Mouse (Mus musculus) MEL (cell line): ENCODE data around the gene Pqbp1. TPM values are rescaled to one million over a fixed set of nuclear protein-coding genes. Genes with fewer than 3 reads are reported as not detected.

Source experiments
- DNase-seq: peaks from one replicate; pipeline ENCODE4 v3.0.0; 2011; ENCODE audit warnings: low read depth, low spot score
- H3K27ac ChIP-seq: 2 replicates; pipeline ENCODE4 v1.5.1; 2012; ENCODE audit warnings: low read depth, mild to moderate bottlenecking, control low read depth, low read length, moderate library complexity; ENCODE audit not compliant: control insufficient read depth
- H3K27me3 ChIP-seq, 2 experiments: fragments of 150-350 bp in 1 of 2; sonication (generic) in 1 of 2; 2 replicates each; pipeline ENCODE4 v1.6.1; 2012; ENCODE audit warnings: low read length in 2 of 2, mild to moderate bottlenecking in 2 of 2, improper control_type of control experiment in 1 of 2, moderate library complexity in 1 of 2; ENCODE audit not compliant: insufficient read depth in 2 of 2, control insufficient read depth in 1 of 2
- H3K36me3 ChIP-seq, 2 experiments: 2 replicates each; pipeline ENCODE4 v1.6.1; 2012 to 2014; ENCODE audit warnings: low read length in 2 of 2, improper control_type of control experiment in 1 of 2, inconsistent platforms in 1 of 2, mild to moderate bottlenecking in 1 of 2; ENCODE audit not compliant: insufficient read depth in 2 of 2, control insufficient read depth in 1 of 2
- H3K4me1 ChIP-seq, 2 experiments: fragments of 150-350 bp in 1 of 2; sonication (generic) in 1 of 2; 2 replicates each; pipeline ENCODE4 v1.6.1; 2012; ENCODE audit warnings: low read length in 2 of 2, improper control_type of control experiment in 1 of 2, mild to moderate bottlenecking in 1 of 2; ENCODE audit not compliant: insufficient read depth in 2 of 2, control insufficient read depth in 1 of 2
- H3K4me3 ChIP-seq, 2 experiments: fragments of 150-350 bp in 1 of 2; sonication (generic) in 1 of 2; 2 replicates each; pipeline ENCODE4 v1.5.1; 2012; ENCODE audit warnings: low read depth in 2 of 2, low read length in 2 of 2, mild to moderate bottlenecking in 2 of 2, moderate library complexity in 2 of 2, control low read depth in 1 of 2, improper control_type of control experiment in 1 of 2; ENCODE audit not compliant: control insufficient read depth in 1 of 2, insufficient read depth in 1 of 2
- H3K79me2 ChIP-seq: 2 replicates; pipeline ENCODE4 v1.6.1; 2012; ENCODE audit warnings: mild to moderate bottlenecking, low read length, moderate library complexity; ENCODE audit not compliant: control insufficient read depth, poor library complexity, insufficient read depth
- H3K9ac ChIP-seq: 2 replicates; pipeline ENCODE4 v1.6.1; 2012; ENCODE audit warnings: low read depth, mild to moderate bottlenecking, control low read depth, low read length, moderate library complexity; ENCODE audit not compliant: control insufficient read depth, poor library complexity, severe bottlenecking
- H3K9me3 ChIP-seq: fragments of 150-350 bp; sonication (generic); replicated peaks from 2 replicates; pipeline ENCODE4 v1.6.1; 2012; ENCODE audit warnings: mild to moderate bottlenecking, low read length, improper control_type of control experiment, moderate library complexity; ENCODE audit not compliant: insufficient read depth
- BHLHE40 ChIP-seq: IDR thresholded peaks from 2 replicates; pipeline ENCODE4 v1.6.1; 2012; ENCODE audit warnings: low read depth, mild to moderate bottlenecking, inconsistent platforms, low read length, improper control_type of control experiment, borderline replicate concordance
- CHD2 ChIP-seq: IDR thresholded peaks from 2 replicates; pipeline ENCODE4 v1.6.1; 2011; ENCODE audit warnings: low read length, improper control_type of control experiment
- E2F4 ChIP-seq: IDR thresholded peaks from 2 replicates; pipeline ENCODE4 v1.6.1; 2011; ENCODE audit warnings: low read depth, low read length, improper control_type of control experiment, borderline replicate concordance
- EP300 ChIP-seq, 2 experiments: IDR thresholded peaks; 2 replicates each; pipeline ENCODE4 v1.6.1; 2011; ENCODE audit warnings: improper control_type of control experiment in 2 of 2, low read length in 2 of 2, low read depth in 1 of 2, mild to moderate bottlenecking in 1 of 2
- ETS1 ChIP-seq: IDR thresholded peaks from 2 replicates; pipeline ENCODE4 v1.6.1; 2012; ENCODE audit warnings: low read depth, mild to moderate bottlenecking, inconsistent platforms, low read length, improper control_type of control experiment, moderate library complexity
- GATA1 ChIP-seq: IDR thresholded peaks from 2 replicates; pipeline ENCODE4 v1.6.1; 2011; ENCODE audit warnings: low read depth, low read length, improper control_type of control experiment
- HCFC1 ChIP-seq: IDR thresholded peaks from 2 replicates; pipeline ENCODE4 v1.6.1; 2012; ENCODE audit warnings: low read depth, mild to moderate bottlenecking, inconsistent platforms, low read length, improper control_type of control experiment, moderate library complexity
- MAZ ChIP-seq: IDR thresholded peaks from 2 replicates; pipeline ENCODE4 v1.6.1; 2012; ENCODE audit warnings: low read depth, mild to moderate bottlenecking, inconsistent platforms, low read length, improper control_type of control experiment
- MEF2A ChIP-seq: IDR thresholded peaks from 2 replicates; pipeline ENCODE4 v1.6.1; 2014; ENCODE audit warnings: low read depth, mild to moderate bottlenecking, inconsistent platforms, low read length, improper control_type of control experiment; ENCODE audit not compliant: poor library complexity, insufficient replicate concordance, severe bottlenecking; ENCODE audit errors: extremely low read depth
- MXI1 ChIP-seq: IDR thresholded peaks from 2 replicates; pipeline ENCODE4 v1.6.1; 2011; ENCODE audit warnings: mild to moderate bottlenecking, low read depth, low read length, improper control_type of control experiment
- MYB ChIP-seq: IDR thresholded peaks from 2 replicates; pipeline ENCODE4 v1.6.1; 2011; ENCODE audit warnings: mild to moderate bottlenecking, low read depth, low read length, improper control_type of control experiment
- NELFE ChIP-seq: IDR thresholded peaks from 2 replicates; pipeline ENCODE4 v1.6.1; 2011; ENCODE audit warnings: low read depth, low read length, improper control_type of control experiment
- NRF1 ChIP-seq: IDR thresholded peaks from 2 replicates; pipeline ENCODE4 v1.6.1; 2014; ENCODE audit warnings: low read depth, mild to moderate bottlenecking, inconsistent platforms, low read length, improper control_type of control experiment, moderate library complexity; ENCODE audit not compliant: poor library complexity, insufficient read depth, severe bottlenecking
- POLR2A ChIP-seq, 2 experiments: IDR thresholded peaks; 2 replicates each; pipeline ENCODE4 v1.6.1; 2011 to 2012; ENCODE audit warnings: low read length in 2 of 2, mild to moderate bottlenecking in 2 of 2, control low read depth in 1 of 2, improper control_type of control experiment in 1 of 2, low read depth in 1 of 2, moderate library complexity in 1 of 2; ENCODE audit not compliant: control insufficient read depth in 1 of 2, insufficient read depth in 1 of 2, poor library complexity in 1 of 2
- RAD21 ChIP-seq: IDR thresholded peaks from 2 replicates; pipeline ENCODE4 v1.6.1; 2011; ENCODE audit warnings: mild to moderate bottlenecking, low read depth, low read length, improper control_type of control experiment
- RCOR1 ChIP-seq: IDR thresholded peaks from 2 replicates; pipeline ENCODE4 v1.6.1; 2012; ENCODE audit warnings: low read depth, mild to moderate bottlenecking, inconsistent platforms, low read length, improper control_type of control experiment
- SIN3A ChIP-seq: IDR thresholded peaks from 2 replicates; pipeline ENCODE4 v1.6.1; 2012; ENCODE audit warnings: low read length, improper control_type of control experiment, inconsistent platforms
- TAL1 ChIP-seq: IDR thresholded peaks from 2 replicates; pipeline ENCODE4 v1.6.1; 2012; ENCODE audit warnings: mild to moderate bottlenecking, inconsistent platforms, low read length, moderate library complexity, mixed read lengths
- TBP ChIP-seq: IDR thresholded peaks from 2 replicates; pipeline ENCODE4 v1.8.0; 2011; ENCODE audit warnings: low read depth, low read length, improper control_type of control experiment
- TCF12 ChIP-seq: IDR thresholded peaks from 2 replicates; pipeline ENCODE4 v1.6.1; 2014; ENCODE audit warnings: low read depth, mild to moderate bottlenecking, inconsistent platforms, low read length, improper control_type of control experiment, moderate library complexity
- USF1 ChIP-seq: IDR thresholded peaks from 2 replicates; pipeline ENCODE4 v1.6.1; 2014; ENCODE audit warnings: low read depth, mild to moderate bottlenecking, inconsistent platforms, low read length, improper control_type of control experiment, moderate library complexity
- USF2 ChIP-seq, 2 experiments: IDR thresholded peaks; 2 replicates each; pipeline ENCODE4 v1.6.1; 2011 to 2012; ENCODE audit warnings: improper control_type of control experiment in 2 of 2, low read length in 2 of 2, borderline replicate concordance in 1 of 2, inconsistent platforms in 1 of 2, low read depth in 1 of 2, mild to moderate bottlenecking in 1 of 2; ENCODE audit not compliant: insufficient read depth in 1 of 2
- ZC3H11A ChIP-seq: IDR thresholded peaks from 2 replicates; pipeline ENCODE4 v1.6.1; 2012; ENCODE audit warnings: low read depth, mild to moderate bottlenecking, inconsistent platforms, low read length, improper control_type of control experiment
- ZKSCAN1 ChIP-seq: IDR thresholded peaks from 2 replicates; pipeline ENCODE4 v1.6.1; 2012; ENCODE audit warnings: low read depth, mild to moderate bottlenecking, inconsistent platforms, low read length, improper control_type of control experiment, moderate library complexity
- ZNF384 ChIP-seq: IDR thresholded peaks from 2 replicates; pipeline ENCODE4 v1.6.1; 2012; ENCODE audit warnings: low read depth, mild to moderate bottlenecking, inconsistent platforms, low read length, improper control_type of control experiment
- polyA plus RNA-seq, 2 experiments: library from polyadenylated mRNA; stranded (reverse) in 1 of 2; unstranded in 1 of 2; fragments of >175 nt in 1 of 2; fragments of >200 nt in 1 of 2; gene quantifications; 2 replicates each; pipeline versions ENCODE4 v1.2.1 to v1.2.4; 2012; ENCODE audit warnings: low replicate concordance in 2 of 2, low read depth in 1 of 2; ENCODE audit not compliant: insufficient read length in 2 of 2, insufficient read depth in 1 of 2, missing spikeins in 1 of 2
- total RNA-seq: library from RNA; depleted of rRNA; stranded (reverse); fragments of 300-350 nt; gene quantifications from 2 replicates; pipeline ENCODE4 v1.2.3, GENCODE M21; 2012

The Pqbp1 gene
- total and polyA plus RNA-seq, 3 experiments: 204 to 283 TPM; not detected in 1

GRCm38 (mm10) chrX:7898880-7899874 is at the start of gene Pqbp1, which contains the start of gene Timm17b (continued):
- TF ChIP-seq NRF1: peak; percentile 64
- TF ChIP-seq ZNF384: 0 out of 2 replicates have a peak, but pooled peaks have one; percentile 14
- no peak for TF ChIP-seq BHLHE40
- peak; percentile 85 for TF ChIP-seq NELFE
- 0 out of 2 replicates have a peak, but pooled peaks have one; percentile 1 for TF ChIP-seq GATA1
- TF ChIP-seq HCFC1: peak; percentile 77

- TF ChIP-seq SIN3A (peak; percentile 46; the same call in 1 of the 2 replicates), MEF2A (peak; percentile 97), USF2 (IDR thresholded peaks at IDR 0.05; ENCODE audit: borderline replicate concordance in 1 of 2, insufficient read depth in 1 of 2, low read depth in 1 of 2, low read length in 2 of 2) (no peak), POLR2A (IDR thresholded peaks at IDR 0.05; ENCODE audit: control insufficient read depth in 1 of 2, insufficient read depth in 1 of 2, low read depth in 1 of 2, low read length in 2 of 2, poor library complexity in 1 of 2) (0 out of 4 replicates have a peak, but pooled peaks of 1 of the 2 experiments have one; percentile 1), MYB (no peak), TBP (no peak), RAD21 (no peak), ETS1 (peak; percentile 62), ZC3H11A (no peak), GATA1 (peak; percentile 63; the same call in 1 of the 2 replicates), USF1 (peak; percentile 62), RCOR1 (peak; percentile 96), CHD2 (peak; percentile 94), E2F4 (0 out of 2 replicates have a peak, but pooled peaks have one; percentile 29), HCFC1 (peak; percentile 68; the same call in 1 of the 2 replicates), EP300 (IDR thresholded peaks at IDR 0.05; ENCODE audit: low read depth in 1 of 2, low read length in 2 of 2) (peak in 1 of 2 experiments; percentile 25; a peak in 1 of 4 replicates), ZKSCAN1 (no peak), MXI1 (peak; percentile 57; the same call in 1 of the 2 replicates), TCF12 (0 out of 2 replicates have a peak, but pooled peaks have one; percentile 20), NRF1 (peak; percentile 83), MAZ (peak; percentile 59; the same call in 1 of the 2 replicates), TAL1 (0 out of 2 replicates have a peak, but pooled peaks have one; percentile 24), BHLHE40 (peak; percentile 74; the same call in 1 of the 2 replicates)
- Histone ChIP-seq H3K9ac (peak overlapping the region; percentile 49), H3K36me3 (peaks cover 0 to 4% of the 10 kb centered on the region in 2 experiments; a peak in 1 of 4 replicates), H3K4me1 (peaks cover 3 to 8% of the 10 kb centered on the region in 2 experiments; a peak in 3 of 4 replicates), H3K4me3 (peak overlapping the region; percentile 47 to 78), H3K9me3 (no peaks in the 10 kb centered on the region), H3K79me2 (no peaks in the 10 kb centered on the region), H3K27me3 (no peaks in the 10 kb centered on the region), H3K27ac (no peak overlapping the region)
- DNase-seq: peak; percentile 99
Observed at GRCm38 (mm10) chrX:7947900-7948492, 48.9 kb upstream of the Pqbp1 start.
